ENCODE assay signal across 2 mouse cellular contexts in the genomic region with DNA sequence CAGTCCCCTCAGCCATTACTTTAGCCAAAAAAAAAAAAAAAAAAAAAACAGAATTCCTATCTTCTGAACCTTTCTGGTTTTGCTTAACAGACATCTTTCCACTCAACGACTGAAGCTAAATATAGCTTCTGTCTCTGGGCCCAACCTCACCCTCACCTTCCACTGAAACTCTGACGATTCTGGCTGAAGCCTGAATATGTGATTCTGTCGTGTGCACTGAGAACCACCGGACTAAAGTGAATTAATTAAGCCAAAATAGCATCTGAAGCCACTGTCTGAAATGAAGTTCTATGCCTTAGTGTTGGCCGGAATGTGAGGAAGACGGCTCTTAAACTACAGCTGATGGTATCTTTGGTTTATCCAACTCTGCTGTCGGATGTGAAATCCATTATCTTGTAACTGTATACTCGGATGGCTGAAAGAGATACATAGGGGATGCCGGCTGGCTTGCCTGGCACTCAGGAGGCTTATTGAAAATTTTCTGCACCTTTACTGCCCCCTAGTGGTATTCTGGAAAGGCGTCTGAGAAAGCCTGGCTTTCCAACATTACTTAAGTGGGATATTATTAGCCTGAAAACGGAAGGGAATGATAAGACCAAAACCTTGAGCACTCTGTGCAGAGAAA.
TF ChIP-seq lines count a peak whose summit lies in the region.

No protein-coding gene starts in this region.

TF ChIP-seq in CH12.LX, 34 proteins besides CTCF, POLR2A, EP300 and RAD21 (continued from another document):
- TF ChIP-seq ZKSCAN1 (IDR thresholded peaks at IDR 0.05; ENCODE audit: borderline replicate concordance, low read depth, low read length) = no peak
- TF ChIP-seq USF1 (IDR thresholded peaks at IDR 0.05; ENCODE audit: low read depth, low read length) = no peak
- TF ChIP-seq MXI1 (IDR thresholded peaks at IDR 0.05; ENCODE audit: low read depth, low read length) = no peak
- no peak for TF ChIP-seq SIN3A (IDR thresholded peaks at IDR 0.05; ENCODE audit: low read length)
- no peak for TF ChIP-seq JUND (conservative IDR thresholded peaks at IDR 0.05; ENCODE audit: low read depth, low read length)
- no peak for TF ChIP-seq ZMIZ1 (IDR thresholded peaks at IDR 0.05; ENCODE audit: low read depth, low read length)
- TF ChIP-seq PAX5 (IDR thresholded peaks at IDR 0.05; ENCODE audit: low read length) = no peak
- peak; percentile 90 for TF ChIP-seq SMC3 (IDR thresholded peaks at IDR 0.05; ENCODE audit: low read depth, low read length)
- no peak for TF ChIP-seq ETS1 (conservative IDR thresholded peaks at IDR 0.05; ENCODE audit: low read depth, low read length)
- TF ChIP-seq UBTF (IDR thresholded peaks at IDR 0.05; ENCODE audit: low read depth, low read length) = no peak
- TF ChIP-seq ZNF384 (IDR thresholded peaks at IDR 0.05; ENCODE audit: low read depth, low read length) = peak; percentile 48; the same call in 1 of the 2 replicates
- TF ChIP-seq ELF1 (IDR thresholded peaks at IDR 0.05; ENCODE audit: low read depth, low read length) = no peak
- no peak for TF ChIP-seq E2F4 (IDR thresholded peaks at IDR 0.05; ENCODE audit: insufficient replicate concordance, low read depth, low read length)
- TF ChIP-seq POLR2AphosphoS2 (IDR thresholded peaks at IDR 0.05; ENCODE audit: low read depth, low read length) = no peak
- TF ChIP-seq MAZ (IDR thresholded peaks at IDR 0.05; ENCODE audit: low read depth, low read length) = no peak
- TF ChIP-seq RCOR1 (conservative IDR thresholded peaks at IDR 0.05; ENCODE audit: low read depth, low read length) = no peak
- no peak for TF ChIP-seq NELFE (IDR thresholded peaks at IDR 0.05; ENCODE audit: low read depth, low read length)
- no peak for TF ChIP-seq IRF4 (IDR thresholded peaks at IDR 0.05; ENCODE audit: low read depth, low read length)
- TF ChIP-seq GABPA (IDR thresholded peaks at IDR 0.05; ENCODE audit: insufficient replicate concordance, low read depth, low read length) = no peak
- no peak for TF ChIP-seq BHLHE40 (IDR thresholded peaks at IDR 0.05; ENCODE audit: low read depth, low read length)
- peak; percentile 61; the same call in 1 of the 2 replicates for TF ChIP-seq MEF2A (IDR thresholded peaks at IDR 0.05; ENCODE audit: borderline replicate concordance, low read depth, low read length)
- TF ChIP-seq CHD2 (IDR thresholded peaks at IDR 0.05; ENCODE audit: low read length) = no peak
- no peak for TF ChIP-seq MAX (IDR thresholded peaks at IDR 0.05; ENCODE audit: low read length)
- TF ChIP-seq MYC (IDR thresholded peaks at IDR 0.05; ENCODE audit: low read depth, low read length) = no peak
- TF ChIP-seq MAFK (IDR thresholded peaks at IDR 0.05; ENCODE audit: insufficient replicate concordance, low read length) = no peak
- TF ChIP-seq CHD1 (IDR thresholded peaks at IDR 0.05; ENCODE audit: low read depth, low read length) = no peak
- no peak for TF ChIP-seq NRF1 (IDR thresholded peaks at IDR 0.05; ENCODE audit: low read depth, low read length)

TF ChIP-seq in myocyte, 11 proteins besides CTCF, POLR2A, EP300 and RAD21 (continued from another document):
- TF ChIP-seq MYOD1 (IDR thresholded peaks at IDR 0.05; ENCODE audit: control insufficient read depth in 1 of 3, insufficient read length in 2 of 3, low read depth in 2 of 3) (no peak), TCF12 (IDR thresholded peaks at IDR 0.05; ENCODE audit: insufficient read depth, poor library complexity, severe bottlenecking) (no peak), MAX (IDR thresholded peaks at IDR 0.05; ENCODE audit: low read depth) (no peak)
